In genomic region chr16:18187221-18187620, GRCm38 (mm10) we compare ENCODE assay signal across 25 mouse cellular contexts. TPM values are rescaled to one million over a fixed set of nuclear protein-coding genes. Genes with fewer than 3 reads are reported as not detected.
A peak's percentile ranks its signal among the peaks of the same experiment; 100 is the strongest.
DNase-seq lines count a peak whose midpoint lies in the region; ATAC-seq and TF ChIP-seq lines count a peak whose summit lies in the region.
"Had no signal": no experiment of that assay in that cellular context is flagged by ENCODE, and none has a peak within 500 bp of the region (broad histone marks: within the 10 kb centered on the region; RNA-seq: fewer than 3 reads in every experiment).

No protein-coding gene starts in this region.

- no peak for TF ChIP-seq CTCF in heart, adult 2 months (IDR thresholded peaks at IDR 0.05)
- no peak for TF ChIP-seq CTCF in heart, postnatal 0 days (IDR thresholded peaks at IDR 0.05; ENCODE audit: low read depth)

- intact Hi-C loops in heart, adult 2 months (cut with DNase I): no loop called here

- DNase-seq in frontal cortex, postnatal 36 days (ENCODE audit: low spot score in 2 of 2): no peak
- no peak for DNase-seq in heart, adult 8-10 months (ENCODE audit: low spot score)
- DNase-seq in heart, adult 2 months: no peak
- DNase-seq in heart, postnatal 0 days (ENCODE audit: low spot score): peak; percentile 15
- no peak for DNase-seq in embryo, embryonic 11 days
- DNase-seq: adrenal gland, adult 8-10 months; adrenal gland, postnatal 36 days; B cell, adult 2 months; cerebellum, adult 2 months; gastrocnemius, postnatal 36 days; kidney, adult 2 months had no signal

- H3K9ac ChIP-seq in heart, embryonic 11.5 days (ENCODE audit: low read depth, low read length): no peak overlapping the region
- no peak overlapping the region for H3K9ac ChIP-seq in heart, embryonic 15.5 days
- H3K9ac ChIP-seq in heart, adult 2 months (ENCODE audit: low read depth, low read length): no peak overlapping the region
- H3K9ac ChIP-seq in heart, postnatal 0 days (replicated peaks; ENCODE audit: low read depth, low read length): no peak overlapping the region
- H3K9ac ChIP-seq: embryonic facial prominence, embryonic 12.5 days; forebrain, embryonic 15.5 days; hindbrain, embryonic 12.5 days had no signal

- ATAC-seq in frontal cortex, adult (ENCODE audit: low TSS enrichment): peak; percentile 53; the same call in 1 of the 2 replicates
- ATAC-seq in heart, embryonic 11.5 days (replicated peaks; ENCODE audit: insufficient number of reproducible peaks, low FRiP score, low TSS enrichment): peak; percentile 49; the same call in 1 of the 2 replicates
- peak; percentile 35; the same call in 1 of the 2 replicates for ATAC-seq in heart, embryonic 15.5 days (replicated peaks; ENCODE audit: insufficient number of reproducible peaks, insufficient read depth, low FRiP score, low read depth)
- ATAC-seq in heart, postnatal 0 days (ENCODE audit: insufficient read depth, low read depth): 0 out of 2 replicates have a peak, but pooled peaks have one; percentile 24
- ATAC-seq: CD4-positive, CD25-positive, alpha-beta regulatory T cell, adult 4 months; forebrain, embryonic 15.5 days; hindbrain, embryonic 16.5 days; inflammation-experienced regulatory T-cells, adult 6 months had no signal

- no peaks in the 10 kb centered on the region for H3K27me3 ChIP-seq in heart, embryonic 11.5 days (ENCODE audit: control insufficient read depth, insufficient read depth, low read length)
- H3K27me3 ChIP-seq in heart, embryonic 15.5 days: no peaks in the 10 kb centered on the region; the same call in 1 of the 2 replicates
- no peaks in the 10 kb centered on the region for H3K27me3 ChIP-seq in heart, adult 2 months (ENCODE audit: control insufficient read depth, insufficient read depth, low read length)
- H3K27me3 ChIP-seq in heart, postnatal 0 days (ENCODE audit: control insufficient read depth, insufficient read depth, low read length): no peaks in the 10 kb centered on the region
- H3K27me3 ChIP-seq: embryonic facial prominence, embryonic 12.5 days; forebrain, embryonic 15.5 days; hindbrain, embryonic 12.5 days had no signal

- TF ChIP-seq POLR2A in heart, adult 2 months (IDR thresholded peaks at IDR 0.05; ENCODE audit: insufficient read depth, low read depth, low read length): no peak

- WGBS in heart, embryonic 11.5 days (ENCODE audit: insufficient replicate concordance): 51% methylated on average over 3 of the region's 3 CpGs
- WGBS in heart, embryonic 15.5 days: 60% methylated on average over 3 of the region's 3 CpGs
- 51% methylated on average over 3 of the region's 3 CpGs for WGBS in heart, adult 2 months
- 46% methylated on average over 3 of the region's 3 CpGs for WGBS in heart, postnatal 0 days

- no peak for TF ChIP-seq EP300 in heart, adult 2 months (IDR thresholded peaks at IDR 0.05; ENCODE audit: insufficient read depth, low read depth, low read length)
- TF ChIP-seq EP300 in heart, postnatal 0 days (IDR thresholded peaks at IDR 0.05; ENCODE audit: low read depth): no peak

- H3K4me3 ChIP-seq in heart, embryonic 11.5 days (ENCODE audit: low read depth, low read length): no peak overlapping the region
- no peak overlapping the region for H3K4me3 ChIP-seq in heart, embryonic 15.5 days
- H3K4me3 ChIP-seq in heart, adult 2 months: no peak overlapping the region
- no peak overlapping the region for H3K4me3 ChIP-seq in heart, postnatal 0 days (ENCODE audit: low read depth, low read length)
- H3K4me3 ChIP-seq: embryonic facial prominence, embryonic 12.5 days; forebrain, embryonic 15.5 days; hindbrain, embryonic 12.5 days had no signal

- no peak overlapping the region for H3K4me2 ChIP-seq in heart, embryonic 11.5 days
- H3K4me2 ChIP-seq in heart, embryonic 15.5 days: no peak overlapping the region
- H3K4me2 ChIP-seq in heart, postnatal 0 days (ENCODE audit: low read depth, low read length): no peak overlapping the region
- H3K4me2 ChIP-seq: embryonic facial prominence, embryonic 12.5 days; forebrain, embryonic 15.5 days; hindbrain, embryonic 12.5 days had no signal

- H3K9me3 ChIP-seq in heart, embryonic 11.5 days (replicated peaks; ENCODE audit: control insufficient read depth, low read length): 0 out of 2 replicates have a peak, but pooled peaks cover 3% of the 10 kb centered on the region
- no peaks in the 10 kb centered on the region for H3K9me3 ChIP-seq in heart, embryonic 15.5 days (replicated peaks)
- H3K9me3 ChIP-seq in heart, postnatal 0 days (replicated peaks; ENCODE audit: control insufficient read depth, low read length): no peaks in the 10 kb centered on the region
- H3K9me3 ChIP-seq: embryonic facial prominence, embryonic 12.5 days; forebrain, embryonic 15.5 days; G1E had no signal

- no peaks in the 10 kb centered on the region for H3K36me3 ChIP-seq in heart, embryonic 11.5 days (ENCODE audit: control insufficient read depth, insufficient read depth, low read length)
- no peaks in the 10 kb centered on the region for H3K36me3 ChIP-seq in heart, embryonic 15.5 days
- H3K36me3 ChIP-seq in heart, adult 2 months (ENCODE audit: control insufficient read depth, insufficient read depth, low read length): no peaks in the 10 kb centered on the region
- no peaks in the 10 kb centered on the region for H3K36me3 ChIP-seq in heart, postnatal 0 days (replicated peaks; ENCODE audit: control insufficient read depth, insufficient read depth, low read length)
- H3K36me3 ChIP-seq: embryonic facial prominence, embryonic 12.5 days; forebrain, embryonic 15.5 days; G1E; hindbrain, embryonic 12.5 days had no signal

- H3K4me1 ChIP-seq in heart, embryonic 11.5 days (ENCODE audit: control insufficient read depth, insufficient read depth, low read length): peaks cover 16% of the 10 kb centered on the region
- H3K4me1 ChIP-seq in heart, embryonic 15.5 days (replicated peaks): peaks cover 15% of the 10 kb centered on the region
- no peaks in the 10 kb centered on the region for H3K4me1 ChIP-seq in heart, adult 2 months (ENCODE audit: control insufficient read depth, insufficient read depth, low read length)
- peaks cover 9% of the 10 kb centered on the region; the same call in 1 of the 2 replicates for H3K4me1 ChIP-seq in heart, postnatal 0 days (ENCODE audit: control insufficient read depth, insufficient read depth)
- H3K4me1 ChIP-seq: embryonic facial prominence, embryonic 12.5 days; forebrain, embryonic 15.5 days; hindbrain, embryonic 12.5 days had no signal

- no peaks in the 10 kb centered on the region for H3K79me2 ChIP-seq in heart, adult 2 months (replicated peaks; ENCODE audit: control insufficient read depth, insufficient read depth, low read length)

- H3K27ac ChIP-seq in heart, embryonic 11.5 days (ENCODE audit: low read depth, low read length): peak overlapping the region; percentile 18
- peak overlapping the region; percentile 39; the same call in 1 of the 2 replicates for H3K27ac ChIP-seq in heart, embryonic 15.5 days
- H3K27ac ChIP-seq in heart, adult 2 months: no peak overlapping the region
- 0 out of 2 replicates have a peak overlapping the region, but pooled peaks have one; percentile 1 for H3K27ac ChIP-seq in heart, postnatal 0 days (ENCODE audit: low read depth)
- H3K27ac ChIP-seq: embryonic facial prominence, embryonic 12.5 days; forebrain, embryonic 15.5 days; hindbrain, embryonic 12.5 days had no signal

RNA-seq across cellular contexts. Expression of gene Ccdc188, which starts 30.5 kb away (rescaled TPM):
- not detected in 2 replicates for polyA plus RNA-seq in heart, embryonic 11.5 days (2014; fragmentation: Nextera tagmentation; extraction: Ambion mirVana)
- total RNA-seq in heart, adult 8-10 months (2022): not detected
- 0.14 TPM in 1 of 2 replicates, not detected in the other for polyA plus RNA-seq in heart, embryonic 15.5 days (2015; fragmentation: Nextera tagmentation; extraction: Ambion mirVana)
- not detected for total RNA-seq in heart, adult 2 months (2021)
- not detected in 2 replicates for polyA plus RNA-seq in heart, adult 2 months (2012; rRNA removed)
- not detected in 2 replicates for total RNA-seq in heart, postnatal 0 days (2014; rRNA removed; ENCODE audit: low replicate concordance)
- not detected in 2 replicates for polyA plus RNA-seq in heart, postnatal 0 days (2015; fragmentation: Nextera tagmentation; extraction: Ambion mirVana)
- total RNA-seq: adrenal gland, adult 8-10 months; adrenal gland, postnatal 36 days; G1E; gastrocnemius, adult 18-20 months; gastrocnemius, postnatal 36 days had no signal
- polyA plus RNA-seq: CD4-positive, CD25-positive, alpha-beta regulatory T cell, adult 4 months; cerebellum, adult 2 months; embryonic facial prominence, embryonic 12.5 days; forebrain, embryonic 11.5 days; forebrain, embryonic 15.5 days; frontal cortex, adult 2 months; G1E; hindbrain, embryonic 12.5 days; hindbrain, embryonic 16.5 days; inflammation-experienced regulatory T-cells, adult 6 months; kidney, adult 2 months; kidney, embryonic 16.5 days had no signal

RNA-seq across cellular contexts. Expression of gene Zdhhc8, which starts 47.7 kb away (rescaled TPM):
- polyA plus RNA-seq in heart, embryonic 11.5 days (2014; fragmentation: Nextera tagmentation; extraction: Ambion mirVana): 16.3 and 17.3 TPM in 2 replicates
- total RNA-seq in heart, adult 8-10 months (2022): 10 to 100 TPM; 19.5 to 24.0 (median 20.8) TPM
- polyA plus RNA-seq in heart, embryonic 15.5 days (2015; fragmentation: Nextera tagmentation; extraction: Ambion mirVana): 18.8 and 29.3 TPM in 2 replicates
- total RNA-seq in heart, adult 2 months (2021): 10 to 100 TPM; 19.6 to 22.7 TPM
- polyA plus RNA-seq in heart, adult 2 months (2012; rRNA removed): 36.0 and 51.5 TPM in 2 replicates
- total RNA-seq in heart, postnatal 0 days (2014; rRNA removed; ENCODE audit: low replicate concordance): 27.7 and 47.0 TPM in 2 replicates
- 15.4 and 16.4 TPM in 2 replicates for polyA plus RNA-seq in heart, postnatal 0 days (2015; fragmentation: Nextera tagmentation; extraction: Ambion mirVana)

RNA-seq across cellular contexts. Expression of gene Rtn4r, which starts 59.8 kb away (rescaled TPM):
- polyA plus RNA-seq in heart, embryonic 11.5 days (2014; fragmentation: Nextera tagmentation; extraction: Ambion mirVana): 0.25 and 0.26 TPM in 2 replicates
- total RNA-seq in heart, adult 8-10 months (2022): 1 to 10 TPM; 2.8 to 4.7 (median 3.8) TPM
- polyA plus RNA-seq in heart, embryonic 15.5 days (2015; fragmentation: Nextera tagmentation; extraction: Ambion mirVana): 0.60 and 1.2 TPM in 2 replicates
- total RNA-seq in heart, adult 2 months (2021): 1 to 10 TPM; 2.3 to 9.8 TPM
- polyA plus RNA-seq in heart, adult 2 months (2012; rRNA removed): 31.9 and 57.8 TPM in 2 replicates
- 1.9 and 6.3 TPM in 2 replicates for total RNA-seq in heart, postnatal 0 days (2014; rRNA removed; ENCODE audit: low replicate concordance)
- polyA plus RNA-seq in heart, postnatal 0 days (2015; fragmentation: Nextera tagmentation; extraction: Ambion mirVana): 0.34 and 1.5 TPM in 2 replicates
- polyA plus RNA-seq: CD4-positive, CD25-positive, alpha-beta regulatory T cell, adult 4 months; G1E; inflammation-experienced regulatory T-cells, adult 6 months had no signal

Comparison
In these comparisons a context has a peak if more than half of its experiments do, and no peak if none do; other contexts are left out.
1. RNA of gene Rtn4r, which starts 59.8 kb away (polyA plus RNA-seq): 31.9 to 57.8 TPM in heart, adult 2 months; 0.34 to 1.5 TPM in heart, postnatal 0 days, 0.60 to 1.2 TPM in heart, embryonic 15.5 days and 0.25 to 0.26 TPM in heart, embryonic 11.5 days; every median in the first group is over 10 times any median in the second.
2. Peak in every context shown above with its lines, with median percentiles within 50 percentile points of each other: ATAC-seq.